Mouse (Mus musculus): ENCODE measurements around the gene Lef1.

GRCm38 (mm10) chr3:131073946-131074345 lies 36.3 kb upstream of the Lef1 start:
- TF ChIP-seq POLR2A (IDR thresholded peaks at IDR 0.05; ENCODE audit: borderline replicate concordance, control insufficient read depth, low read depth, low read length) (no peak), CTCF (IDR thresholded peaks at IDR 0.05; ENCODE audit: control insufficient read depth, insufficient read depth, low read length) (no peak)
